Mouse (Mus musculus) C2C12 (cell line): ENCODE measurements at regions not wholly inside any gene's neighbourhood (a gene's known extent, or its start where the extent isn't known, plus 50 kb on each side); places are given as distances from the start of the nearest gene placed in this dataset.

Experiments used
- CEBPB ChIP-seq: IDR thresholded peaks from one replicate; pipeline ENCODE4 v1.6.1; 2011; ENCODE audit warnings: low read depth, mild to moderate bottlenecking, control low read depth, moderate library complexity
- CTCF ChIP-seq: IDR thresholded peaks from one replicate; pipeline ENCODE4 v1.5.1; 2011; ENCODE audit not compliant: control insufficient read depth, insufficient read depth, insufficient read length
- FOSL1 ChIP-seq: IDR thresholded peaks from one replicate; pipeline ENCODE4 v1.8.0; 2011; ENCODE audit warnings: mild to moderate bottlenecking, low read length; ENCODE audit not compliant: poor library complexity, insufficient read depth, severe bottlenecking
- MAX ChIP-seq: IDR thresholded peaks from one replicate; pipeline ENCODE4 v1.6.1; 2011; ENCODE audit warnings: mild to moderate bottlenecking, control low read depth
- MYOD1 ChIP-seq: IDR thresholded peaks from one replicate; pipeline ENCODE4 v1.6.1; 2011; ENCODE audit warnings: low read depth; ENCODE audit not compliant: control insufficient read depth, insufficient read length
- USF1 ChIP-seq: IDR thresholded peaks from one replicate; pipeline ENCODE4 v1.6.1; 2011; ENCODE audit warnings: low read depth, mild to moderate bottlenecking, control low read depth, moderate library complexity

DNA sequence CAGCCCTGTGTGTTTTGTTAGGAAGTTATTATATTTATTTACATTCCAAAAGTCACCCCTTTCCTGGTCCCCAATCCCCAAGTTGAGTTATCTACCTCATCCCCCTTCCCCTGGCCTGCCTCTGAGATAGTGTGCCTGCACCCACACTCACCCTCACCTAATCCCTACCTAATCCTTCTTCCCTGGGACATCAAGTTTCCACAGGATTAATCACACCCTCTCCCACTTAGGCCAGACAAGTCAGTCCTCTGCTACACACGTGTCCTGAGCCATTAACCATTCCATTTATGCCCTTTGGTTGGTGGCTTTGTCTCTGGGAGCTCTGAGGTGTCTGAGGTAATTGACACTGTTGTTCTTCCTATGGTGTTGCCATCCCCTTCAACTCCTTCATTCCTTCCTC is 396.1 kb upstream of the Cdh18 start:
- TF ChIP-seq CTCF, result no peak
- no peak for TF ChIP-seq MAX
- no peak for TF ChIP-seq CEBPB
- TF ChIP-seq USF1, result no peak
- TF ChIP-seq FOSL1, result no peak
- TF ChIP-seq MYOD1, result no peak
